Mouse (Mus musculus) midbrain, embryonic 15.5 days (tissue): ENCODE data around the gene Dnal1. TPM values are rescaled to one million over a fixed set of nuclear protein-coding genes. Genes with fewer than 3 reads are reported as not detected.
"Not testable (repeated sequence)": the region's sequence is repeated elsewhere in the genome, so short reads cannot be mapped to it uniquely, and the experiment has no call there.

Experiments used
- ATAC-seq: fragments of 200-750 bp; cut with Nextera tagmentation; replicated peaks from 2 replicates; pipeline ENCODE4 v1.8.0; 2017; ENCODE audit warnings: moderate TSS enrichment
- H3K27ac ChIP-seq: fragments of 300-500 bp; sonication (generic); 2 replicates; pipeline ENCODE4 v1.5.1; 2015; ENCODE audit warnings: mild to moderate bottlenecking, inconsistent platforms
- H3K27me3 ChIP-seq: fragments of 300-500 bp; sonication (generic); replicated peaks from 2 replicates; pipeline ENCODE4 v1.6.1; 2015; ENCODE audit warnings: inconsistent platforms
- H3K36me3 ChIP-seq: fragments of 300-500 bp; sonication (generic); replicated peaks from 2 replicates; pipeline ENCODE4 v1.6.1; 2015; ENCODE audit warnings: inconsistent platforms
- H3K4me1 ChIP-seq: fragments of 300-500 bp; sonication (generic); 2 replicates; pipeline ENCODE4 v1.6.1; 2015; ENCODE audit warnings: inconsistent platforms
- H3K4me2 ChIP-seq: fragments of 300-500 bp; sonication (generic); 2 replicates; pipeline ENCODE4 v1.6.1; 2015; ENCODE audit warnings: inconsistent platforms, mild to moderate bottlenecking, moderate library complexity
- H3K4me3 ChIP-seq: fragments of 300-500 bp; sonication (generic); 2 replicates; pipeline ENCODE4 v1.5.1; 2015; ENCODE audit warnings: mild to moderate bottlenecking, inconsistent platforms
- H3K9ac ChIP-seq: fragments of 300-500 bp; sonication (generic); 2 replicates; pipeline ENCODE4 v1.6.1; 2015; ENCODE audit warnings: mild to moderate bottlenecking, inconsistent platforms
- H3K9me3 ChIP-seq: fragments of 300-500 bp; sonication (generic); 2 replicates; pipeline ENCODE4 v1.6.1; 2016; ENCODE audit warnings: inconsistent platforms
- WGBS: fragments of 180-500 bp; shearing (Covaris S2); methylation state at CpG from one replicate; pipeline ENCODE4 v1.1.7; 2015; ENCODE audit warnings: mixed read lengths; 5-methylcytosine and 5-hydroxymethylcytosine counted together
- polyA plus RNA-seq: library from polyadenylated mRNA; unstranded; fragments of >200 nt; fragmentation: Nextera tagmentation; extraction: Ambion mirVana; gene quantifications from 2 replicates; pipeline ENCODE4 v1.2.1, GENCODE M21; 2015

Gene Dnal1
- polyA plus RNA-seq, 1 experiment from 2014 or later = 10.8 TPM

DNA sequence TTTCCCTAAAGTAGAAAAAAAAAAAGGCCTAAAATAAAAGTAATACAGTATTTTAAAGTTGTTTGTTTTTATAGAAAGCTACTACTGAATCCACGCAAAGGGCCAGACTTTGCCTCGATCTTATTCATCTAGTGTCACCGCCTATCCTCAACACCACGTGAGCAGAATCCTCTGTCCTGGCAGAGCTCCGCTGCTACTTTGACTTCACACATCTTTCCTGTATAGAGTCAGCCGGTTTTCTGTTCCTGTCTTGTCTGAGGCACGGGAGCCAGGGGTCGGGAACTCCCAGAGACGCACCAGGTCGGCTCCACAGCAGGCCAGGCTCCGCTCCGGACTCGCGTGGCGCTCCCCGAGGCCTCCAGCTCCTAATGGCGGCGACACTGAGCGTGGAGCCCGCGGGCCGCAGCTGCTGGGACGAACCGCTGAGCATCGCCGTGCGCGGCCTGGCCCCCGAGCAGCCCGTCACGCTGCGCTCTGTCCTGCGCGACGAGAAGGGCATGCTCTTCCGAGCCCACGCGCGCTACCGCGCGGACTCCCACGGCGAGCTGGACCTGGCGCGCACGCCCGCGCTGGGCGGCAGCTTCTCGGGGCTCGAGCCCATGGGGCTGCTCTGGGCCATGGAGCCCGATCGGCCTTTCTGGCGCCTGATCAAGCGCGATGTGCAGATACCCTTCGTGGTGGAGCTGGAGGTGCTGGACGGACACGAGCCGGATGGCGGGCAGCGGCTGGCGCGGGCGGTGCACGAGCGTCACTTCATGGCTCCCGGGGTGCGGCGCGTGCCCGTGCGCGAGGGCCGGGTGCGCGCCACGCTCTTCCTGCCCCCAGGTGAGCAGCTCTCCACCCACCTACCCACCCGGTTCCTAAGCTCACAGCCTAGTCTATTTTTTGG lies 13.3 kb upstream of the Dnal1 start, which contains the start of gene Acot6:
Gene Acot6, plus strand, starts transcription at position 51 of the 889 bp plus-strand sequence.
- not testable (repeated sequence) for H3K9me3 ChIP-seq, H3K4me1 ChIP-seq, H3K27me3 ChIP-seq, H3K36me3 ChIP-seq
- WGBS = under 1% methylated on average over 80 of the region's 80 CpGs
- Histone ChIP-seq H3K27ac (peak within 1 kb of the TSS; percentile 72), H3K4me2 (peak within 1 kb of the TSS; percentile 74), H3K9ac (peak within 1 kb of the TSS; percentile 61), H3K4me3 (peak within 1 kb of the TSS; percentile 57)
- peak; percentile 81 for ATAC-seq

DNA sequence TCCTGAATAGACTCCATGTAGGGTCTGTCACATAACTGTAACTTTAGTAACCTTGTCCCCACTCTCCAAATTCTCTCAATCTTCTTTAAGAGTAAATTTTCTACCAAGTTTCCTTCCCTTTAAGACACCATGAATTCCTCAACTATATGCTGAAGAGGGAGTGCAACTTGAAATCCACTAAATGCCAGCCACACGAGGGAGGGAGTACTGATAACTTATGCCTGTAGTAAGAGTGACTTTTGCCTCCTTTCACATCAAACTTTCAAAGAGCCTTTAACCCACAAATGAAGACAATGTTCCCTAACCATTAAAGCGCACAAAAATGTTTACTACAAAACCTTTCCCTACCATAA lies 12.7 kb upstream of the Dnal1 start:
- no peaks in the 10 kb centered on the region for H3K36me3 ChIP-seq
- H3K27me3 ChIP-seq = no peaks in the 10 kb centered on the region
- H3K9me3 ChIP-seq = no peaks in the 10 kb centered on the region
- no peak overlapping the region for H3K9ac ChIP-seq
- peak overlapping the region; percentile 57 for H3K4me3 ChIP-seq
- H3K4me2 ChIP-seq = peak overlapping the region; percentile 74
- H3K27ac ChIP-seq = peak overlapping the region; percentile 72; the same call in 1 of the 2 replicates
- H3K4me1 ChIP-seq = peaks cover 7% of the 10 kb centered on the region
- 63% methylated on average over 2 of the region's 2 CpGs for WGBS
- no peak for ATAC-seq

DNA sequence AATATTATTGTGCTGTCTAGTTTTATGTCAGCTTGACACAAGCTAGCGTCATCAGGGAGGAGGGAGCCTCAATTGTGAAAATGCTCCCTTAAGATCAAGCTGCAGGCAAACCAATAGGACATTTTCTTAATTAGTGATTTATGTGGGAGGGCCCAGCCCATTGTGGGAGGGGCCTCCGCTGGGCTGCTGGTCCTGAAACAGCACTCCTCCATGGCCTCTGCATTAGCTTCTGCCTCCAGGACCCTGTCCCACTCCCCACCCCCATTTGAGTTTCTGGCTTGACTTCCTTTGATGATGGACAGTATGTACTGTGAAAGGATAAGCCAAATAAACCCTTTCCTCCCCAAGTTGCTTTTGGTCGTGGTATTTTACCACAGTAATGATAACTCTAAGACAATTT lies 7.2 kb upstream of the Dnal1 start:
- Histone ChIP-seq H3K4me2 (no peak overlapping the region), H3K4me1 (no peaks in the 10 kb centered on the region), H3K9me3 (no peaks in the 10 kb centered on the region), H3K9ac (no peak overlapping the region), H3K36me3 (no peaks in the 10 kb centered on the region), H3K27ac (no peak overlapping the region), H3K27me3 (no peaks in the 10 kb centered on the region), H3K4me3 (no peak overlapping the region)
- no peak for ATAC-seq
- 78% methylated on average over 3 of the region's 3 CpGs for WGBS

DNA sequence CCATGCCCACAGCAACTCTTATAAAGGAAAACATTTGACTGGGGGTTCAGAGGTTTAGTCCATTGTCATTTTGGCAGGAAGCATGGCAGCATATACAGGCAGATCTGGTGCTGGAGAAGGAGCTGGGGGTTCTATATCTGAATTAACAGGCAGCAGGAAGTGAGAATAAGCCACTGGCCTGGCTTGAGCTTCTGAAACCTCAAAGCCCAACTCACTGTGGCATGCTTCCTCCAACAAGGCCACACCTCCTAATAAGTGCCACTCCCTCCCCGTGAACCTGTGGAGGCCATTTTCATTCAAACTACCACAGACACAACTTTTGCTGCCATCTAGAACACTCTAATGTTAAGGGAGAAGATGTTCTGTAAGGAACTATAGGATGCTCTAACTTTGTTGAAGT lies 6.5 kb upstream of the Dnal1 start:
- H3K4me3 ChIP-seq = no peak overlapping the region
- no peaks in the 10 kb centered on the region for H3K27me3 ChIP-seq
- H3K9me3 ChIP-seq = no peaks in the 10 kb centered on the region
- H3K27ac ChIP-seq = no peak overlapping the region
- no peaks in the 10 kb centered on the region for H3K36me3 ChIP-seq
- no peak overlapping the region for H3K4me2 ChIP-seq
- 86% methylated on average over 1 of the region's 1 CpGs for WGBS
- ATAC-seq = no peak
- no peaks in the 10 kb centered on the region for H3K4me1 ChIP-seq
- no peak overlapping the region for H3K9ac ChIP-seq

DNA sequence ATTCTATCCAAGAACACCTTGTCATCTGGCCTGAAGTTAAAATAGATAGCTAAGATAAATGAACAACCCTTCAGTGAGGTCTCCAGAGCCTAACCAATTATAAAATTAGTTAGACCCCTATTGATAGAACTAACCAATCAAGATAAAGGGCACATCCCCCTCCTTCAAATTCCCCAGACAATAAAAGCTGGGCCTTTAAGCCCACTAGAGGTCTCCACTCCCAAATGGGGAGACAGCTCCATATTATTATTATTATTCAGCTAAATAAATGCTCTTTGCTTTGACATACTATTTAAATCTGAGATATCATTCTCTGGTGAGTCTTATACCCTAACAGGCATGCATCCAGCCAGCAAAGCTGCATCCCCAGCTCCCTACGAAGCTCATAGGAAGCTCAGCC lies 4.2 kb upstream of the Dnal1 start:
- WGBS = 86% methylated on average over 1 of the region's 1 CpGs
- H3K4me2 ChIP-seq = no peak overlapping the region
- no peak overlapping the region for H3K9ac ChIP-seq
- peaks cover 4% of the 10 kb centered on the region for H3K4me1 ChIP-seq
- no peaks in the 10 kb centered on the region for H3K36me3 ChIP-seq
- no peak overlapping the region for H3K27ac ChIP-seq
- no peaks in the 10 kb centered on the region for H3K27me3 ChIP-seq
- H3K9me3 ChIP-seq = no peaks in the 10 kb centered on the region
- no peak overlapping the region for H3K4me3 ChIP-seq
- ATAC-seq = no peak

DNA sequence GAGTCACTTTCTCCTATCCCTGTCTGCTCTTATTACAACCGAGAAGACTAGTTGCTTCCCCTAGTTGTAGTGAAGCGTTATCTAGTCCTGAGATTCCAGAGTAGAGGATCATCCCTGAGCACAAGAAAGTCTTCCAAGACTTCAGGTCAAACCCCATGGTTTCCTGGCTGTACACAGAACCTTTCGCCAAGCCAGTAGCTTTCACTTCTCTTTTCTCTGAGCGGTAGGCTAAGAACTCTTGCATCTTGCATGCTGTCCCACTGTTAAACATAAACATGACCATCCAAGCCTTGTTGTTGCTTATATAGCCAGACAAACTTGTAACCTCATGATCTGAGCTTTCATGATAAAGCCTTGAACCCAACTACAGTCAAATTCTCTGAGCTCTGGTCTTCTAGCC lies 3.4 kb upstream of the Dnal1 start:
- Histone ChIP-seq H3K4me3 (no peak overlapping the region), H3K36me3 (no peaks in the 10 kb centered on the region), H3K27ac (no peak overlapping the region), H3K4me2 (no peak overlapping the region), H3K9me3 (no peaks in the 10 kb centered on the region), H3K27me3 (no peaks in the 10 kb centered on the region), H3K9ac (no peak overlapping the region), H3K4me1 (peaks cover 10% of the 10 kb centered on the region)
- ATAC-seq = no peak
- 96% methylated on average over 4 of the region's 4 CpGs for WGBS

DNA sequence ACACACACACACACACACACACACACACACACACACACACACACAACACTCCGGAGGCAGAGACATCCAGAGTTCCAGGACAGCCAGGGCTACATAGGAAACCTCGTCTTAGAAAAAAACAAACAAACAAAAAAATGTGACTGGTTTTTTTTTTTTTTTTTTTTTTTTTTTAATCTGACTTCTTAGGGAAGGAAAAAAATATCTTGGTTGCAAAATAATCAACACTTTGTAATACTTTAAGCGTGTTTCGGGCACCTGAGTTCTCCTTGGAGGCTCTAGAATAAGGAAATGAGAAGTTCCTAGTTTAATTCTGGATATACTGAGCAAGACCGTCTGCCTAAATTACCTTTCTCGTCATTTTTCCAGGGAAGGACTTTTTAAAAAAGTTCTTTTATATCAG lies 490 bp upstream of the Dnal1 start:
- H3K4me2 ChIP-seq = peak overlapping the region; percentile 64
- H3K4me1 ChIP-seq = peaks cover 10% of the 10 kb centered on the region
- H3K27ac ChIP-seq = no peak overlapping the region
- no peak for ATAC-seq
- H3K4me3 ChIP-seq = peak overlapping the region; percentile 97
- H3K9ac ChIP-seq = 0 out of 2 replicates have a peak overlapping the region, but pooled peaks have one; percentile 25
- H3K27me3 ChIP-seq = no peaks in the 10 kb centered on the region
- 45% methylated on average over 6 of the region's 6 CpGs for WGBS
- H3K9me3 ChIP-seq = no peaks in the 10 kb centered on the region
- no peaks in the 10 kb centered on the region for H3K36me3 ChIP-seq

DNA sequence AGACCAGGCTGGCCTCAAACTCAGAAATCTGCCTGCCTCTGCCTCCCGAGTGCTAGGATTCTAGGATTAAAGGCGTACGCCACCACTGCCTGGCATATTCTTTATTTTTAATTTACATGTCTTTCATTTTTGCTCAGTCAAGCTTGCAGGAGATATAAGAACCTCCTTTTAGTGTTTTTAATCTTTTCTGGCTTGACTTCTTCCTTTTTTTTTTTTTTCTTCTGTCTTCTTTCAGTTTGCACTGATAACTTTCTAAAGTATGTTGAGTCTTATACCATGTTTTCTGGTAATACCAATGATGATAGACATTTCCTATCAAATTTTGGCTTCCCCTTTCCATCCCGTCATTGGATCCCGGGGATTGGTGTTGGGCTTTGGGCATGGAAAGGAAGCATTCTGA lies 5.4 kb downstream of the Dnal1 start:
- Histone ChIP-seq H3K36me3 (no peaks in the 10 kb centered on the region), H3K27me3 (no peaks in the 10 kb centered on the region), H3K4me3 (no peak overlapping the region), H3K9ac (no peak overlapping the region), H3K4me2 (no peak overlapping the region), H3K4me1 (peaks cover 9% of the 10 kb centered on the region), H3K9me3 (no peaks in the 10 kb centered on the region), H3K27ac (no peak overlapping the region)
- WGBS = 92% methylated on average over 5 of the region's 5 CpGs
- no peak for ATAC-seq

DNA sequence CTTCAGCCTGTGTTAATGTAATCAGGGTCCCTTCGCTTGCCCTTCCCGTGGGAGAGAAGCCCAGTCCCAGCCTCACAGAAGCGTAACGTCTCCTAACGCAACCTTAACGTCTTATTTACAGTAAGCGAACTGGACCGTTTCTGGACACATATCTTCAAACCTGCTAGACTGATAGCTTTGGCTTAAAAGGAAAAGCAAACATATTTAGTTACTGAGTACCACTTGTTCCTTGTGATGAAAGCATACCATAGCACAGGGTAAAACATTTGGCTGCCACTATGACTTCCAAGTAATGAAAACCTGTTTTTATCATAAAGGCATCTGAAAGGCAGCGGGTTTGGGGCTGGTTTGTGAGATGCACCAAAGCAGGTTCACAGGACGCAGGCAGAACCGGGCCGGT lies 11.7 kb downstream of the Dnal1 start:
- no peak overlapping the region for H3K27ac ChIP-seq
- H3K9me3 ChIP-seq = no peaks in the 10 kb centered on the region
- no peak for ATAC-seq
- no peaks in the 10 kb centered on the region for H3K4me1 ChIP-seq
- H3K4me2 ChIP-seq = no peak overlapping the region
- no peak overlapping the region for H3K4me3 ChIP-seq
- no peaks in the 10 kb centered on the region for H3K27me3 ChIP-seq
- 81% methylated on average over 12 of the region's 12 CpGs for WGBS
- H3K9ac ChIP-seq = no peak overlapping the region
- H3K36me3 ChIP-seq = peaks cover 18% of the 10 kb centered on the region; the same call in 1 of the 2 replicates

DNA sequence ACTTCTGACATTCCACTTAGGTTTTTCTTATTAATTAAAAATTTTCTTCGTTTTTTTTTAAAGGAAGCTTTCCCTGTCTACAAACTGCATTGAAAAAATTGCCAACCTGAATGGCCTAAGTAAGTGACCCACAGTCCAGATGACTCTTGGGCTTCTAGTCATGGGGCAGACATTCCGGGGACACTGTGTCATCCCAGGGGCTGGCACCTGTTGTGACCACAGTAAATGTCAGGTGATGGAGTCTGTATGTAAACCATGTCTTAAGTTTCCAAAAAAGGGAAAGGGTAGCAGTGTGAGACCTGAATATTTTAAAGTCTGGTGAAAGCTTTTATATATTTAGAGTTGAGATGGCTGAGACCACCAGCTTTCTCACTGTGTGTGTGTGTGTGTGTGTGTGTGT lies 12.7 kb downstream of the Dnal1 start:
- H3K27me3 ChIP-seq = no peaks in the 10 kb centered on the region
- no peak overlapping the region for H3K9ac ChIP-seq
- no peak overlapping the region for H3K4me3 ChIP-seq
- ATAC-seq = no peak
- H3K27ac ChIP-seq = no peak overlapping the region
- 82% methylated on average over 2 of the region's 2 CpGs for WGBS
- peaks cover 23% of the 10 kb centered on the region; the same call in 1 of the 2 replicates for H3K36me3 ChIP-seq
- H3K4me2 ChIP-seq = no peak overlapping the region
- H3K4me1 ChIP-seq = no peaks in the 10 kb centered on the region
- H3K9me3 ChIP-seq = no peaks in the 10 kb centered on the region

DNA sequence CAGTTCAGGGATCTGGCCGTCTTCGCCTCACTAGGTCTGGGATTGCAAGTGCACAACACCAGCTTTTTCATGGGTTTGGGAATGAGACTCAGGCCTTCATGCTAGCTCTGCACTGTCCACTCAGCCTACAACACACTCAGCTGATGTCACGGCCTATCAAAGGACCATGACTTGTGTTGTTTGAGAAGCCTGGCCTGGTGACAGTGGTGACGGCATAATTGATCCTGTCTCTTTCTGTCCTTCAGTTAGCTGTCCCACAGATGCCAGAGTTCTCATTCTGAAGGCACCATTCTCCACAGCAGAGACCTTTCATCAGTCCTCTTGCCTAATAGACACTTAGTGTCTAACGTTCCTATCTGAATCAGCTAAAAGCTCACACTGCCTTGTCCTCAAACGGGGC lies 14.4 kb downstream of the Dnal1 start:
- 90% methylated on average over 6 of the region's 6 CpGs for WGBS

DNA sequence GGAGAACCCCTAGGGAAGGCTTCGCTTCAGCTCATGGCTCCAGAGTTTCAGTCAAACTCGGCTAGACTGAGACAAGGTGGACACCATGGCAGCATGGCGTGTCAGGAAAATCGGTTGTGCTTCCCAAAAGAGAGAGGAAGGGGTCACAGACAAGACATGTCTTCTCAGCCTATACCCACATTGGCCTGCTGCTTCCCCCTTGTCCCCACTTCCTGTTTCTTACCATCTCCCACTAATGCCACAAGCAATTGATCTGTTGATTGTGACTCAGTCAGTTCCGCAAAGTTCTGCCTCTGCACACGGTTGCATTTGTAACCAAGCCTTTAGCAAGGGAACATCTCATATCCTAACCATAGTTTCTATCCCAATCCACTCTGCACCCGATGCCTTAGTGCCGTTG lies 15.8 kb downstream of the Dnal1 start:
- Histone ChIP-seq H3K9ac (no peak overlapping the region), H3K9me3 (no peaks in the 10 kb centered on the region), H3K27me3 (no peaks in the 10 kb centered on the region), H3K36me3 (peaks cover 28% of the 10 kb centered on the region; the same call in 1 of the 2 replicates), H3K4me3 (no peak overlapping the region), H3K4me2 (no peak overlapping the region), H3K27ac (no peak overlapping the region), H3K4me1 (no peaks in the 10 kb centered on the region)
- WGBS = 98% methylated on average over 8 of the region's 8 CpGs
- ATAC-seq = no peak

More for the DNA sequence above, 14.4 kb downstream of the Dnal1 start:
- Histone ChIP-seq H3K4me2 (no peak overlapping the region), H3K36me3 (peaks cover 29% of the 10 kb centered on the region; the same call in 1 of the 2 replicates), H3K4me3 (no peak overlapping the region), H3K9me3 (no peaks in the 10 kb centered on the region), H3K27me3 (no peaks in the 10 kb centered on the region), H3K4me1 (no peaks in the 10 kb centered on the region), H3K9ac (no peak overlapping the region), H3K27ac (no peak overlapping the region)
- no peak for ATAC-seq

DNA sequence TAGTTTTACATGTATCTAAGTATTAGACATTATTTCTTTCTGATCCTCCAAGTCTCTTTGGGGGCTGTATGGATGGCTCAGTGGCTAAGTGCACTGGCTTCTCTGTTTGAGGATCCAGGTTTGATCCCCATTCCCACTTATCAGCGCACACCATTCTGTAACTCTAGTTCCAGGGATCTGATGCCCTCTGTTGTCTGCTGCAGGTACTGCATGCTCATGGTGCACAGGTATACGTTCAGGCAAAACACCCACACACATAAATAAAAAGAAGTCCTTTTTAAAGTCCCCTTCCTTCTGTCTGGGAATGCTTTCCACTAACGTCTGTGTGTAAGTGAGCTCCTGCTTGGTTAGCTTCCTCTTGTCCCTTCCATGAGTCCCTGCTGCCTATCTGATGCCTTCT lies 18.1 kb downstream of the Dnal1 start:
- Histone ChIP-seq H3K27me3 (no peaks in the 10 kb centered on the region), H3K9ac (no peak overlapping the region), H3K4me2 (no peak overlapping the region), H3K36me3 (peaks cover 35% of the 10 kb centered on the region), H3K4me1 (no peaks in the 10 kb centered on the region), H3K4me3 (no peak overlapping the region), H3K27ac (no peak overlapping the region), H3K9me3 (no peaks in the 10 kb centered on the region)
- no peak for ATAC-seq
- 47% methylated on average over 3 of the region's 3 CpGs for WGBS
